Mouse (Mus musculus) heart, postnatal 10 days (tissue): ENCODE measurements around the gene C2cd4c. TPM values are rescaled to one million over a fixed set of nuclear protein-coding genes. Genes with fewer than 3 reads are reported as not detected.

Experiments used
- DNase-seq, 2 experiments: peaks; one replicate each; pipeline ENCODE4 v3.0.0; 2021
- intact Hi-C: fragments of 180-260 bp; cut with DNase I; formaldehyde crosslinking; loops from one replicate; pipeline ENCODE4 v1.15.1; 2025
- total RNA-seq, 2 experiments: library from RNA; stranded (reverse); gene quantifications; 2 replicates each; pipeline ENCODE4 v1.2.3; 2021

C2cd4c gene
- total RNA-seq = not detected

- peak; percentile 41 to 47 for DNase-seq
Measured at GRCm38 (mm10) chr10:79613578-79614304, at the start of gene C2cd4c. C2cd4c (minus strand) TSS chr10:79614025.

GRCm38 (mm10) chr10:79661861-79662260 is 48.0 kb upstream of the C2cd4c start:
- intact Hi-C loops = no loop called here
- no peak for DNase-seq

More at GRCm38 (mm10) chr10:79613578-79614304, at the start of gene C2cd4c:
- intact Hi-C loops = no loop called here

GRCm38 (mm10) chr10:79660298-79660697 is 46.5 kb upstream of the C2cd4c start:
- intact Hi-C loops = no loop called here
- no peak for DNase-seq

GRCm38 (mm10) chr10:79658829-79659228 is 45.0 kb upstream of the C2cd4c start:
- intact Hi-C loops = no loop called here
- peak in 1 of 2 experiments; percentile 35 for DNase-seq

- intact Hi-C loops = no loop called here
- DNase-seq = no peak
Measured at GRCm38 (mm10) chr10:79654946-79655395, 41.1 kb upstream of the C2cd4c start.

GRCm38 (mm10) chr10:79652789-79653188 is 39.0 kb upstream of the C2cd4c start:
- intact Hi-C loops = no loop called here
- peak; percentile 35 to 44 for DNase-seq

- intact Hi-C loops = loop anchor here (1.0 kb wide), 1 partner anchor 54 kb away; no protein-coding TSS in a partner anchor
- peak; percentile 78 to 87 for DNase-seq
Measured at GRCm38 (mm10) chr10:79649070-79649751, 35.4 kb upstream of the C2cd4c start.

- DNase-seq = no peak
- intact Hi-C loops = no loop called here
Measured at GRCm38 (mm10) chr10:79645711-79646110, 31.9 kb upstream of the C2cd4c start, which contains the start of gene Odf3l2. Odf3l2 (minus strand) TSS chr10:79645738.

GRCm38 (mm10) chr10:79638486-79639204 is 24.8 kb upstream of the C2cd4c start:
- DNase-seq = peak; percentile 49 to 51
- intact Hi-C loops = no loop called here

GRCm38 (mm10) chr10:79637128-79638110 is 23.6 kb upstream of the C2cd4c start, which contains the start of gene Shc2:
Shc2 (minus strand) TSS chr10:79637918.
- DNase-seq = peak; percentile 41 to 46
- intact Hi-C loops = no loop called here

GRCm38 (mm10) chr10:79636287-79636686 is 22.5 kb upstream of the C2cd4c start:
- DNase-seq = no peak
- intact Hi-C loops = no loop called here

GRCm38 (mm10) chr10:79633006-79633777 is 19.4 kb upstream of the C2cd4c start:
- DNase-seq = no peak
- intact Hi-C loops = no loop called here

GRCm38 (mm10) chr10:79631432-79631831 is 17.6 kb upstream of the C2cd4c start:
- intact Hi-C loops = no loop called here
- no peak for DNase-seq

- intact Hi-C loops = no loop called here
Measured at GRCm38 (mm10) chr10:79628377-79628776, 14.6 kb upstream of the C2cd4c start.

GRCm38 (mm10) chr10:79626156-79626555 is 12.3 kb upstream of the C2cd4c start:
- DNase-seq = no peak
- intact Hi-C loops = no loop called here

More at GRCm38 (mm10) chr10:79628377-79628776, 14.6 kb upstream of the C2cd4c start:
- no peak for DNase-seq

- no peak for DNase-seq
- intact Hi-C loops = no loop called here
Measured at GRCm38 (mm10) chr10:79625398-79625797, 11.6 kb upstream of the C2cd4c start.

GRCm38 (mm10) chr10:79623950-79624349 is 10.1 kb upstream of the C2cd4c start:
- peak; percentile 65 to 72 for DNase-seq
- intact Hi-C loops = no loop called here

- intact Hi-C loops = no loop called here
- no peak for DNase-seq
Measured at GRCm38 (mm10) chr10:79616376-79616775, 2.6 kb upstream of the C2cd4c start.

GRCm38 (mm10) chr10:79615860-79616259 is 2.0 kb upstream of the C2cd4c start:
- DNase-seq = no peak
- intact Hi-C loops = no loop called here
